Mouse (Mus musculus) limb, embryonic 15.5 days (tissue): ENCODE data around the gene Rps3a1. TPM values are rescaled to one million over a fixed set of nuclear protein-coding genes. Genes with fewer than 3 reads are reported as not detected.

Experiments used
- polyA plus RNA-seq: library from polyadenylated mRNA; unstranded; fragments of >200 nt; fragmentation: Nextera tagmentation; extraction: Ambion mirVana; gene quantifications from 2 replicates; pipeline ENCODE4 v1.2.1, GENCODE M21; 2015

Rps3a1 gene
- polyA plus RNA-seq, 1 experiment from 2014 or later, result 1,318 TPM

Other genes with a start within 250 kb of the Rps3a1 start
- 40.1 and 41.7 TPM in 2 replicates for gene Sh3d19, start 171.6 kb downstream of the Rps3a1 start, polyA plus RNA-seq
- gene Prss48, start 140.2 kb downstream of the Rps3a1 start, polyA plus RNA-seq, result 0.19 TPM in 1 of 2 replicates, not detected in the other
- gene Lrba, start 82.0 kb upstream of the Rps3a1 start, polyA plus RNA-seq, result 3.7 and 4.1 TPM in 2 replicates